In the genomic region with DNA sequence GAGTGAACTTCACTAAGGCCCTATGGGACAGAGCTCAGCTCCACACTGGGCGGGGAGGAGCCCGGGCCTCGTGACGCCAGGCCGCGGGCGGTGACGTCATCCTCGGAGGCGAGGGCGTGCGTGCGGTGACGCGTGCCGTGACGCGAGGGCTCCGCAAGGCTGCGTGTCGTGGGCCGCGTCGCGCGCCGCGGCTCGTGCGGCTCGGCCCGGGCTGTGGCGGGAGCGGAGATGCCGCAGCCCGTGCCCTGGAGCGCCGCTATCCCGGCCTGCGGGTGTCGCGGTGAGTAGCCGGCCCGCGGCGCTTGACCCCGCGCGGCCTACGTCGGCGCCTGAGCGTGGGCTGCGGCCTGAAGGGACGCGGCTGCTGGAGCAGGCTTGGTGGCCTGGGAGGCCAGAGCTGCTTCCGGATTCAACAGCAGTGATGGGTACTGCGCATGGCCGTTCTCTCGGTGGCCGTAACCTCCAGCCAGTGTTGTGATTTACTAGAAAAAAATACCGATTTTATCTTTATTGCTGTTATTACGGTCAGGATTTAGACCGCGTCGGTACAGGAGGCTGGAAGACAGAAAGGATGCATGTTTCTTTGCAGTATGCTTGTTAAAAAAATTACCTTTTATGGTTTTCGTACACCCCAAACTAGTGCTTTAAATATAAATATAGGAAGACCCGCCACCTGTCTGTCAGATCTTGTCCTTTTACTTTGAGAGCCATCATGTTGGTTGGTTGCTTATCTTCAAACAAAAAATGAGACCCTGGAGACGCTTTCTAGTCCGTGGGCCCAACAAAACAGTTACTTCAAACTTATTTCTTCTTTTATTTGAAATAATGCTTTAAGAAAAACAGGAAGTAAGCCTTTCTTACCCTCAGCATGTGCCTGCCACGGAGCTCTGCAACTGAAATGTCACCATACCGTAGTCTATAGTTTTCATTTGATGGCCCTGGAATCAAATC, we compare ENCODE assay signal across 8 mouse cellular contexts. TPM values are rescaled to one million over a fixed set of nuclear protein-coding genes. Genes with fewer than 3 reads are reported as not detected.
DNase-seq lines count a peak whose midpoint lies in the region; ATAC-seq lines count a peak whose summit lies in the region.

A gene (minus strand): TSS at position 402 of the 951 bp plus-strand sequence.

- peak within 1 kb of the TSS; percentile 94 for H3K27ac ChIP-seq in hindbrain, embryonic 13.5 days

- H3K4me1 ChIP-seq in hindbrain, embryonic 13.5 days (replicated peaks): peaks cover 17% of the 10 kb centered on the region

- H3K4me2 ChIP-seq in hindbrain, embryonic 13.5 days: peak within 1 kb of the TSS; percentile 69

- H3K9me3 ChIP-seq in hindbrain, embryonic 13.5 days: no peaks in the 10 kb centered on the region

- H3K9ac ChIP-seq in hindbrain, embryonic 13.5 days: peak within 1 kb of the TSS; percentile 86

- 5% methylated on average over 72 of the region's 72 CpGs for WGBS in hindbrain, embryonic 13.5 days

- H3K4me3 ChIP-seq in hindbrain, embryonic 13.5 days: peak within 1 kb of the TSS; percentile 67

- H3K36me3 ChIP-seq in hindbrain, embryonic 13.5 days: peaks cover 4% of the 10 kb centered on the region; the same call in 1 of the 2 replicates

- peak; percentile 92 for DNase-seq in Muller cell, postnatal 12 days (ENCODE audit: inconsistent ontology term)
- peak; percentile 91 for DNase-seq in cerebellum, adult 9-10 months
- peak; percentile 79 to 85 for DNase-seq in frontal cortex, postnatal 14 days (ENCODE audit: low spot score in 2 of 2)
- peak; percentile 89 for DNase-seq in layer of hippocampus, postnatal 14 days (ENCODE audit: low spot score in 2 of 2)
- peak; percentile 92 for DNase-seq in lung, postnatal 10 days
- DNase-seq in ovary, postnatal 14 days (ENCODE audit: low spot score): peak; percentile 81
- DNase-seq in thymus, postnatal 10 days (ENCODE audit: low spot score in 2 of 2): peak; percentile 78 to 85

- no peaks in the 10 kb centered on the region for H3K27me3 ChIP-seq in hindbrain, embryonic 13.5 days

- ATAC-seq in hindbrain, embryonic 13.5 days (ENCODE audit: low FRiP score): peak; percentile 98

RNA-seq across cellular contexts. Expression of the gene that starts here (rescaled TPM):
- polyA plus RNA-seq in hindbrain, embryonic 13.5 days (2015; fragmentation: Nextera tagmentation; extraction: Ambion mirVana): not detected in 2 replicates
- total RNA-seq in layer of hippocampus, postnatal 14 days (2021): not detected

Comparison
In these comparisons a context has a peak if more than half of its experiments do, and no peak if none do; other contexts are left out.
1. Peak in every context shown above with its lines: DNase-seq, ATAC-seq, H3K4me3 ChIP-seq and H3K27ac ChIP-seq.
2. Peak in ATAC-seq, H3K4me3 ChIP-seq, H3K27ac ChIP-seq, H3K9ac ChIP-seq and H3K4me2 ChIP-seq in hindbrain, embryonic 13.5 days; RNA of the gene not detected or under 1 TPM.
3. Peak in DNase-seq in layer of hippocampus, postnatal 14 days; RNA of the gene not detected or under 1 TPM.